Mouse (Mus musculus): Measurements from ENCODE around the gene Ugt1a9. TPM values are rescaled to one million over a fixed set of nuclear protein-coding genes. Genes with fewer than 3 reads are reported as not detected.
"Not testable (repeated sequence)": the region's sequence is repeated elsewhere in the genome, so short reads cannot be mapped to it uniquely, and the experiment has no call there.

Gene Ugt1a9
- polyA plus RNA-seq, 1 experiment from 2014 or later: not detected

DNA sequence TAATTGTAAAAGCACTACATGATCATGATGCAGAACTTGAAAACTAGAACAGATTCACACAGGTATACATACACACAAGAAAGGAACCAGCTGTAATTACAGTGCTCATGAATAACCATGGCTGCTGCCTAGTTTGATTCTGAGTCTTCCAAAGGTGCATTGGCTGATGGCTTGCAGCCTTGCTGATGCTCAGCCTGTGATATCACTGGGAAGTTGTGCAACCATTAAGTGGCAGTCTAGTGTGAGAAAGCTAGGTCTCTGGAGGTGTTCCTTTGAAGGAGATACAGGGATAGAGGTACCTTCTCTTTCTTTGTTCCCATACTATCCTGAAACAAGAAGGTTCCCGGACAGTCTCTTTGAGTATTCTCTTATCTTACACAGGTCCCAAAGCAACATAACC is 148.5 kb downstream of the Ugt1a9 start:
- H3K36me3 ChIP-seq: no peaks in the 10 kb centered on the region
- no peaks in the 10 kb centered on the region; the same call in 1 of the 2 replicates for H3K9me3 ChIP-seq (replicated peaks)
- 17% methylated on average over 1 of the region's 1 CpGs for WGBS
- no peaks in the 10 kb centered on the region for H3K27me3 ChIP-seq (ENCODE audit: low read depth, poor library complexity, severe bottlenecking)
- no peaks in the 10 kb centered on the region for H3K4me1 ChIP-seq
- no peak overlapping the region for H3K4me3 ChIP-seq
- no peak overlapping the region for H3K27ac ChIP-seq (replicated peaks)
- no peak for DNase-seq (ENCODE audit: low spot score)

DNA sequence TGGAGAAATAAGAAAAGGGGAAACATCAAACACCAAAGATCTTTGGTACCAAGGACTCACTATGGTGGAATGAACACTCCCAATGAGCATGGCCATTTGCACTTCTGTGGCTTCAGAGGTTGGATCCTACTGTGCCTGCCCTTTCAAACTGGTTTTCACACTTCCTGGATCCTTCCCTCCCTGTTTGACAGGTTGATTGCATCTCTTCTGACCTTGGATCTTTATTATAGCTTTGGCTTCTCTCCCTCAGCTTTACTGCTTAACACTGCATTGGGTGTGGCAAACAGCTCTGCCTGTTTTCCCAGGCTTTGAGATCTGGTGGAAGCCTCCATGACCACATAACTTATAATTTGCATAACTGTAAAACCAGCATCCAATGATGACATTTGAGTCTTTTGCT is 149.7 kb downstream of the Ugt1a9 start:
- no peak overlapping the region for H3K4me3 ChIP-seq
- H3K27ac ChIP-seq (replicated peaks): no peak overlapping the region
- peaks cover 2% of the 10 kb centered on the region for H3K9me3 ChIP-seq (replicated peaks)
- no peaks in the 10 kb centered on the region for H3K4me1 ChIP-seq
- H3K36me3 ChIP-seq: no peaks in the 10 kb centered on the region
- no peaks in the 10 kb centered on the region for H3K27me3 ChIP-seq (ENCODE audit: low read depth, poor library complexity, severe bottlenecking)
- peak; percentile 18 for DNase-seq (ENCODE audit: low spot score)

DNA sequence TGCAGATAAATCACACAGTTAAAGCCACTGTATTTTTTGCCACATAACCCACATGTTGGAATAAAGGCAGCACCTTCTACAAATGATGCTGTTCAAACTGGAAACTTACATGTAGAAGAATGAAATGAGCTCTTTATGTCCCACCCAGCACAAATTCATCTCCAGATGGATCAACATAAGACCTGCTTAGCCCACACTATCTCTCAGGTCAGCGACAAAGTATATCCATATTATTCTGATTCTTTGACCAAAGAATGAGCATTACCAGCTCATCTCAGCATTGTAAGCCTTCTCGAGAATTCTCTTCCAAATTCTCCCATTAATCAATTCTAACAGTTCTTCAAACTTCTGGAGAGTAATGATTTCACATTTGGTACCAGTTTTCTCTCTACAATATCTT is 151.6 kb downstream of the Ugt1a9 start:
- Histone ChIP-seq H3K27me3 (ENCODE audit: low read depth, poor library complexity, severe bottlenecking) (no peaks in the 10 kb centered on the region), H3K4me3 (no peak overlapping the region), H3K9me3 (replicated peaks) (peaks cover 21% of the 10 kb centered on the region), H3K27ac (replicated peaks) (no peak overlapping the region), H3K4me1 (no peaks in the 10 kb centered on the region), H3K36me3 (no peaks in the 10 kb centered on the region)
- WGBS: 57% methylated on average over 2 of the region's 2 CpGs
- DNase-seq (ENCODE audit: low spot score): no peak

DNA sequence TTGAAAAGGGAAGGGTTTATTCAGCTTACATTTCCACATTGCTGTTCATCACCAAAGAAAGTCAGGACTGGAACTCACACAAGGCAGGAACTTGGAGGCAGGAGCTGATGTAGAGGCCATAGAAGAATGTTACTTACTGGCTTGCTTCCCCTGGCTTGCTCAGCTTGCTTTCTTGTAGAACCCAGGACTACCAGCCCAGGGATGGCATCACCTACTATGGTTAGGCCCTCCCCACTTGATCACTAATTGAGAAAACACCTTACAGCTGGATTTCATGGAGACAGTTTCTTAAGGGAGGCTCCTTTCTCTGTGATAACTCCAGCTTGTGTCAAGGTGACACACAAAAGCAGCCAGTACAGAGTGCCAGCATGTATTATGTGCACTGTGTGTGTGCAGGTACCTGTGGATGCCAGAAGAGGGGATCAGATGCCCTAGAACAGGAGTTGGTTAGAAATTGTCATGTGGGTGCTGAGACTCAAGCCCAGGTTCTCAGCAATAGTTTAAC is 152.5 kb downstream of the Ugt1a9 start:
- H3K9me3 ChIP-seq (replicated peaks): peaks cover 29% of the 10 kb centered on the region
- not testable (repeated sequence) for H3K27me3 ChIP-seq (ENCODE audit: low read depth, poor library complexity, severe bottlenecking); H3K36me3 ChIP-seq; H3K4me1 ChIP-seq; H3K27ac ChIP-seq (replicated peaks); H3K4me3 ChIP-seq
- peak; percentile 18 for DNase-seq (ENCODE audit: low spot score)

DNA sequence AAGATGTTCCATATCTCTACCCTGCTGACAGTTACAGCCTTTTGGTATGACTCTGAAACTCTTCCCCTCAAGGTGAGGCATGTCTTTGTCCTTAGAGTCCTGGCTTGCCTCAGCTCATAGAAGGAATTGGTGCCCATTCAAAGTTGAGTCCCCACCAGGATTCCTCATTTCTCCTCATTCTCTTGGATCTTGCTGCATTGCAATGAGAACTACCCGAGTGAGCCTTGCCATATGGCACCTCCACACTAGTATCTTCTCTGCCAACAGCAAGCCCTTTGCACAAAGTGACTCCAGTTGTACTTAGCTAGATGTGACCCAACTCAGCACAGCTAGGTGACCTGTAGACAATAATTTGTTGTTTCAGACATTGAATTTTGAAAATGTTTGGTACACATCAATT is 153.0 kb downstream of the Ugt1a9 start:
- H3K36me3 ChIP-seq: no peaks in the 10 kb centered on the region
- no peak overlapping the region for H3K4me3 ChIP-seq
- peaks cover 34% of the 10 kb centered on the region for H3K9me3 ChIP-seq (replicated peaks)
- WGBS: 62% methylated on average over 1 of the region's 1 CpGs
- no peak overlapping the region for H3K27ac ChIP-seq (replicated peaks)
- no peaks in the 10 kb centered on the region for H3K27me3 ChIP-seq (ENCODE audit: low read depth, poor library complexity, severe bottlenecking)
- H3K4me1 ChIP-seq: no peaks in the 10 kb centered on the region
- DNase-seq (ENCODE audit: low spot score): peak; percentile 17

- H3K9me3 ChIP-seq (replicated peaks): peaks cover 40% of the 10 kb centered on the region
- H3K4me3 ChIP-seq: no peak overlapping the region
- H3K36me3 ChIP-seq: no peaks in the 10 kb centered on the region
- WGBS: 68% methylated on average over 2 of the region's 2 CpGs
- no peaks in the 10 kb centered on the region for H3K27me3 ChIP-seq (ENCODE audit: low read depth, poor library complexity, severe bottlenecking)
- no peak overlapping the region for H3K27ac ChIP-seq (replicated peaks)
- no peaks in the 10 kb centered on the region for H3K4me1 ChIP-seq
- DNase-seq (ENCODE audit: low spot score): peak; percentile 16
Observed at GRCm38 (mm10) chr1:88224029-88224776, 153.6 kb downstream of the Ugt1a9 start.

GRCm38 (mm10) chr1:88225301-88225700 is 154.7 kb downstream of the Ugt1a9 start:
- H3K36me3 ChIP-seq; H3K27me3 ChIP-seq (ENCODE audit: low read depth, poor library complexity, severe bottlenecking); H3K27ac ChIP-seq (replicated peaks); H3K4me3 ChIP-seq; H3K4me1 ChIP-seq: not testable (repeated sequence)
- H3K9me3 ChIP-seq (replicated peaks): peaks cover 51% of the 10 kb centered on the region
- 44% methylated on average over 2 of the region's 2 CpGs for WGBS
- DNase-seq (ENCODE audit: low spot score): peak; percentile 11

DNA sequence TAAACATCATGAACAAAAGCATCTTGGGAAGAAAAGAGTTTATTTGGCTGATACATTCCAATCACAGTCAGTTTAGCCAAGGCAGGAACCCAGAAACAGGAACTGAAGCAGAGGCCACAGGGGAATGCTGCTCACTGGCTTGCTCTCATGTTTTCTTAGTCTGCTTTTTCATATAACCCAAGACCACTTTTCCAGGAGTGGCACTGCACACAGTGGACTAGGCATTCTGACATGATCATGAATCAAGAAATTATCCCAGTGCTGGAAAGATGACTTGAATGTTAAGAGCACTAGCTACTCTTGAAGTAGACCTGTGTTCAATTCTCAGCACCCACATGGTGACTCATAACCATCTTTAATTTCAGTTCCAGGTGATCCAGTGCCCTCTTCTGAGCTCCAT is 155.1 kb downstream of the Ugt1a9 start:
- no peak overlapping the region for H3K27ac ChIP-seq (replicated peaks)
- peak; percentile 11 for DNase-seq (ENCODE audit: low spot score)

DNA sequence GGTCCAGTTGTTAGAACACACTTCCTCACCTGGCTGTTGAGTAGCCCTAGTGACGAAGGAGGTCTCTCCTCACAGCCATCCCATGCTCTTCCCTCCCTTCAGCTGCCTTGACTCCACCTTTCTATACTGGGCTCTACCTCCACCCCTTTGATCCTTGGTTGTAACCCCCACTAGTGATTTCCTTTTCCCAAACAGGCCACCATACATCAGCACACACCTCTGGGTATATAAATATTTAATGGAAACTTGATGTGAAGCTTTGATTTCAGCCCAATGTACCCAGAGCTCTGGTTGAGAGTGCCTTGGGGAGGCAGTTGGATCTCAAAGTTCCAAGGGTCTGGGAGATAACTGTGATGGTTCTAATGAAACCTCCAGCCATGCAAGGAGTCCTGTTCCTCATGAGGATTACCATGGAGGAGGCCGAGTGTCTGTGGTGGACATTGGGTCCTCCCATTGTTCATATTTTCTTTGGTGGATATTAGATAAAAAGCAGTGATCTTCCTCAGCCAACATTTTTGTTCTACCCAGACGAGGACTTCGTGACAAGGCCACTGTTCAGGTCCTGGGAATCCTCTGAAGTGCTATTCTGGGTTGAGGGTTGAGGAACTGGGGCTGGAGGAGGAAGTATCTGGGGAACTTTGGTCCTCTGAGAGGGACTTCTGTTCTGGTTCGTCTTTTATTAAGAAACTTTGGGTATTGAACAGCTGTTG is 156.2 kb downstream of the Ugt1a9 start, which contains the start of gene Mroh2a:
TSS of gene Mroh2a (plus strand) at position 317 of the 710 bp plus-strand sequence.
- 58% methylated on average over 5 of the region's 5 CpGs for WGBS
- no peaks in the 10 kb centered on the region for H3K36me3 ChIP-seq
- H3K27me3 ChIP-seq (ENCODE audit: low read depth, poor library complexity, severe bottlenecking): no peaks in the 10 kb centered on the region
- peaks cover 67% of the 10 kb centered on the region for H3K9me3 ChIP-seq (replicated peaks)
- H3K4me3 ChIP-seq: no peak within 1 kb of the TSS
- no peaks in the 10 kb centered on the region for H3K4me1 ChIP-seq
- DNase-seq (ENCODE audit: low spot score): peak; percentile 13
- no peak within 1 kb of the TSS for H3K27ac ChIP-seq (replicated peaks)

More for the DNA sequence above, 155.1 kb downstream of the Ugt1a9 start:
- Histone ChIP-seq H3K4me3 (no peak overlapping the region), H3K4me1 (no peaks in the 10 kb centered on the region), H3K36me3 (no peaks in the 10 kb centered on the region), H3K27me3 (ENCODE audit: low read depth, poor library complexity, severe bottlenecking) (no peaks in the 10 kb centered on the region), H3K9me3 (replicated peaks) (peaks cover 56% of the 10 kb centered on the region)

DNA sequence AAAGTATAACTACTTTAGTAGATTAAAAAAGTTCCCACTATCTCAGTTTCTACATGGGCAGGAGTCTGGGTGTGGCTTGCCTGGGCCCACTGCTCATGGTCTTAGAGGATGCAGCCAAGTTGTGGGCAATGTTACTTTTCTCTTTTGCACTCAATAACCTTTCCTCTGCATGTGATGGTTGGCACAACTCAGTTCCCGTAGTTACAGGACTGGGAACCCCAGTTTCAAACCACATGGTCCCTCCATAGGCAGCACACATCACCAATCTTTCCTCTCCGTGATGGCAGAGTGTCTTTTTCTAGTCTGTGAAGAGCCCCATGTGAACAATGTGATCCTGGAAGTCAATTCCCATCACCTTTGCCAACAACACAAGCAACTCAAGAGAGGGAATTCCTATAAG is 156.9 kb downstream of the Ugt1a9 start:
- WGBS: 60% methylated on average over 2 of the region's 2 CpGs
- peaks cover 73% of the 10 kb centered on the region for H3K9me3 ChIP-seq (replicated peaks)
- DNase-seq (ENCODE audit: low spot score): peak; percentile 16
- H3K4me1 ChIP-seq: no peaks in the 10 kb centered on the region
- no peaks in the 10 kb centered on the region for H3K36me3 ChIP-seq
- no peaks in the 10 kb centered on the region for H3K27me3 ChIP-seq (ENCODE audit: low read depth, poor library complexity, severe bottlenecking)
- H3K27ac ChIP-seq (replicated peaks): no peak overlapping the region
- no peak overlapping the region for H3K4me3 ChIP-seq

GRCm38 (mm10) chr1:88228121-88228520 is 157.5 kb downstream of the Ugt1a9 start:
- WGBS: 71% methylated on average over 7 of the region's 7 CpGs
- peak; percentile 24 for DNase-seq (ENCODE audit: low spot score)

GRCm38 (mm10) chr1:88229566-88229965 is 159.0 kb downstream of the Ugt1a9 start:
- no peak overlapping the region for H3K4me3 ChIP-seq
- no peak overlapping the region for H3K27ac ChIP-seq (replicated peaks)
- no peaks in the 10 kb centered on the region for H3K36me3 ChIP-seq
- no peak for DNase-seq (ENCODE audit: low spot score)
- no peaks in the 10 kb centered on the region for H3K4me1 ChIP-seq
- WGBS: 79% methylated on average over 3 of the region's 3 CpGs
- H3K27me3 ChIP-seq (ENCODE audit: low read depth, poor library complexity, severe bottlenecking): no peaks in the 10 kb centered on the region
- H3K9me3 ChIP-seq (replicated peaks): peaks cover 94% of the 10 kb centered on the region

More at GRCm38 (mm10) chr1:88228121-88228520, 157.5 kb downstream of the Ugt1a9 start:
- Histone ChIP-seq H3K27me3 (ENCODE audit: low read depth, poor library complexity, severe bottlenecking) (no peaks in the 10 kb centered on the region), H3K9me3 (replicated peaks) (peaks cover 80% of the 10 kb centered on the region), H3K4me1 (no peaks in the 10 kb centered on the region), H3K27ac (replicated peaks) (no peak overlapping the region), H3K36me3 (no peaks in the 10 kb centered on the region), H3K4me3 (no peak overlapping the region)

DNA sequence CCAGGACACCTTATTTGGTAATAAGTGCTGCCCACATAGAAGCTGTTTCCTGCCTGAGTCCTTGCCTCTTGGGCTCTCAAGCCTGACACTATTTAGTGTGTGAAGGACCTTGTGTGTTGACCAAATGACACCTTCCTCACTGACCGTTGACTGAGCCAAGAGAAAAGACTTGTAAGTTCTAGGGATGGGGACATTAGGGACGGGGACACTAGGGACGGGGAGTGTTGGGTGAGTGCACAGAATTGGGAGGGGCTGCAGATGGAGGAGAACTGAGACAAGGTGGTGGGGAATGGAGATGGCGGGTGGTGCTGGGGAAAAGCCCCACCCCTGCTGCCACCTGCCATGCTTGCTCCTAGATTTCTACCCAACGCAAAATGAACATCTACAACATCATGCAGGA is 159.4 kb downstream of the Ugt1a9 start:
- Histone ChIP-seq H3K27ac (replicated peaks) (no peak overlapping the region), H3K36me3 (no peaks in the 10 kb centered on the region), H3K27me3 (ENCODE audit: low read depth, poor library complexity, severe bottlenecking) (no peaks in the 10 kb centered on the region), H3K4me1 (no peaks in the 10 kb centered on the region), H3K9me3 (replicated peaks) (peaks cover 98% of the 10 kb centered on the region), H3K4me3 (no peak overlapping the region)
- 87% methylated on average over 5 of the region's 5 CpGs for WGBS
- no peak for DNase-seq (ENCODE audit: low spot score)

Data from midbrain, embryonic 10.5 days (tissue).